Mouse (Mus musculus) adrenal gland (tissue): ENCODE measurements around the gene Guk1.

ENCODE experiments used
- intact Hi-C: fragments of 180-260 bp; cut with DNase I; formaldehyde crosslinking; loops from one replicate; pipeline ENCODE4 v1.15.1; 2025

The Guk1 gene

DNA sequence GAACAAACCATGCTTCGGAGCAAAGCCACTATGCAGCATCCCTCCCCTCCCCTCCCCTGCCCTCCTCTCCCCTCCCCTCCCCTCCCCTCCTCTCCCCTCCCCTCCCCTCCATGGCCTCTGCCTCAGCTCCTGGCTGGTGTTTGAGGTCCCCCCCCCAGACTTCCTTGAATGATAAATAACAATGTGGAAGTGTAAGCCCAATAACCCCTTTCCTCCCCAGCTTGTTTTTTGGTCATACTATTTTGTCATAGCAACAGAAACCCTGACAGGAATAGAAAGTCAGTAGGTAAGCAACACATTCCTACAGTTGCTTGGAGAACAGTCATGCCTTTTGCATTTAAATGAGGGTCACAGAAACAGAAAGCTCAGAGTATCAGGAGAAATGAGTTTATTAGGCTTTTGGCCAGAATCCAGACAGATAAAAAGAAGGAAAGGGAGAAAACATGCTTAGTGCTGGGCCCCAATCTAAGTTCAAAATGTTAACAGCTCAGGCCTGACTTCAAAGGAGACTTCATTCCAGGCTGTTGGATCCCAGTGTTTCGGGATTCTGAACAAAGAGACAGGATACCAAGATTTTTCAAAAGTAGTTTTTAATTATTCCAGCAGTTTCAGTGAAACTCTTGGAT, 26.3 kb downstream of the Guk1 start:
- intact Hi-C loops = no loop called here

DNA sequence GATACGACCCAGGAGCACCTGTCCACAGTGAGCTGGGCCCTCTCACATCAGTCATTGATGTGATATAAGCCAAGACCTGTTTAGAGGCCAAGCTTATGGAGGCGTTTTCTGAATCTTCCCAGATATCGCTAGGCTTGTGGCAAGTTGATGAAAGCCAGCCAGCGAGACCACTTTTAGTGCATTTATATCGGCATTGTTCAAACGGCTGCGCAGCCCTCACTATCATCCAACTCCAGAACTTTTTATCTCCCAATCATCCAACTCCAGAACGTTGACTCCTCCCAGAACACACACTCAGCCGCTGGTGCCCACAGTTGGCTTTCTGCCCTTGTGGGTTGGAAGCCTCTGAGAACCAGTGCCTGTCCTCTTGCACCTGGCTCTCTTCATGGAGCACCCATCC, 27.6 kb downstream of the Guk1 start:
- intact Hi-C loops = no loop called here

DNA sequence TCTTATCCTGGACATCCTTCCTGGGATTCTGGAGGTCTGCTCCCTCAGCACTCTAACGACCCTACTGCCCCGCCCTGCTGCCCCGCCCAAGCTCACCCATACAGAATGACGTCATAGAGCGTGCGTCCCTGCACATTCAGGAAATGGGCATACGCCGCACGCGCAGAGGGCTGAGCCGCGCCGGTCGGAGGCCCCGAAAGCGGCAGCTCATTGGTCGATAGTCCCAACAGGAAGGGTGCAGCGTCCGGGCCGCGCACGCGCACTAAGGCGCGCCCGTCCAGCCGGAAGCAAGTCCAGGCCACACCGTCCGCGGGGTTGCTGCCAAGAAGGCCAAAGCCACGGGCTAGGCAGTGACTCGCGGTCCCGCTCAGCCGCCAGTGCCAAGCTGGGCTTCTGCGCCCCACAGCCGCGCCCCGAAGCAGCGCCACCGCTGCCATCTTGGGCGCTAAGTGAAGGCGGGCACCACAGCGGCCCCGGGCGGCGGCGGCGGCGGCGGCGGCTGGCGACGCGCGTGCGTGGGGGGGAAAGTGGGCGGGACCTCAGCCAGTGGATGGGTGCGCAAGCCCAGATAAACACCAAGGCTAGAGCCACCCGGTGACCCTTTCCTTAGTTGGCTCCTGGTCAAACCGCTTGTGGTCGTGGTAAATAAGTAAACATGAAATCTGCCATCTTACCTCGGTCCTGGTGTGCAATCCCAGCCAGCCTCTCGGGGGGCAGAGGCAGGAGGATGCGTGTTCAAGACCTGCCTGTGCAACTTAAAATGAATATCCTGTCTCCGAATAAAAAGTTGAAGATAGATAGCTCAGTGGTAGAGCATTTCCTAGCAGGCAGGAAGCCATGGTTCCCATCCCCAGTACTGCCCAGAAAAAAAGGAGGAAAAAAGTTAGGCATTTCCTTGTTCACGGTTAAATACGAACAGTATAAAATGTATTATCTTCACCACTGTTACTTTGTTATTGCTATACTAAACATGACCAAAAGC, 28.5 kb downstream of the Guk1 start, which contains the start of gene Iba57:
Gene Iba57 (minus strand): TSS at position 485 of the 982 bp plus-strand sequence.
- intact Hi-C loops = no loop called here

DNA sequence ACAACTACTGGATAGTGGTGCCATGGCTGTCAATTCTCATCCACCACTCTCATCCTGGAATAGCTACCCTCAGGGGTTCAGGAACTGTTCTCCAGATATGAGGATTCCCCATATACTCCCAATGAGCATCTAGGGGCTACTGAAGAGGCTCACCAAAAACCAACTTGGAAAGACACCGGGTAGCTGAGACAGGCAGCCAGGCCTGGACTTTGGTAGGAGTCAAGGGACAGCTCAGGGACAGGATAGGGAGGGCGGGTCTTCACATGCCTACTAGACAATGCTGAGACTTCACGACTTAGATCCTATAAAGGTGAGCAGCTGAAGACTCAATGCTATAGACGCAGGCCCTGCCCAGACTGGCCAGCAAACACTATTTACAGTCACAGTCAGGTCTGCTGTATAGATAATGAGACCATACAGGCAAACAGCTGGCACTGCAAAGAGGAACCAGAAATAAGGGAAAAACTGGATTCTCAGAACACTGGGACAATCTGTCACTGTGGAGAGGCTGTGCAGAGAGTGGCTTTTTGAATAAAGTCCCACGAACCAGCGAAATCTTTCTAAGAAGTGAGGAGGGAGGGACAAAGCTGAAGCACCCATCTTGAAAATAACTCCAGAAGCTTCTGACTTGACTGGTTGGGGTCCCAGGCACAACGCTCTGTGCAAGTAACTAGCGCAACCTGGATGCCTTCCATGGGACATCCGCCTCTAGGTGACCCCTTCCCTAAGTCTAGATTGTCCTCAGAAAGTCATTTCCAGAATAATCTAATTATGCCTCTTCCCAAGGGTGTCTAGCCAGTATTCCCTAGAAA, 29.4 kb downstream of the Guk1 start:
- intact Hi-C loops = no loop called here

DNA sequence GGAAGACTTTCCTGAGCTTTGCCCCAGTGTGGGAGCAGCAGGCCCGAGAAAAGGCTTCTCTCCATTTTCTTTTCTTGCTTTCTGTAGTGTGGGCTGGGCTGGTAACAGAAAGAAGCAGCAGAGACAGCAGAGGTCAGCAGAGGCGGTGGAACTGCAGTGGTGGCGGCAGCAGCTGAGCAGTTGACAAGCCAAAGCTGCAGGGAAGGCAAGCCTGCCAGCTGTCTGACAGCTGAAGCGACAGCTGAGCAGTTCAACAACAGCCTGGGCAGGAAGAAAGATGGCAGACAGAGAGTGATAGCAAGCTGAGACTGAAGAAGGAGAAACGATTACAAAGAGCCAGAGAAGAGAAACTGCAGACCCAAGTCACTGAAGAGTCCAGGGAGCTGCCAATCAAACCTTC, 30.6 kb downstream of the Guk1 start:
- intact Hi-C loops = no loop called here

DNA sequence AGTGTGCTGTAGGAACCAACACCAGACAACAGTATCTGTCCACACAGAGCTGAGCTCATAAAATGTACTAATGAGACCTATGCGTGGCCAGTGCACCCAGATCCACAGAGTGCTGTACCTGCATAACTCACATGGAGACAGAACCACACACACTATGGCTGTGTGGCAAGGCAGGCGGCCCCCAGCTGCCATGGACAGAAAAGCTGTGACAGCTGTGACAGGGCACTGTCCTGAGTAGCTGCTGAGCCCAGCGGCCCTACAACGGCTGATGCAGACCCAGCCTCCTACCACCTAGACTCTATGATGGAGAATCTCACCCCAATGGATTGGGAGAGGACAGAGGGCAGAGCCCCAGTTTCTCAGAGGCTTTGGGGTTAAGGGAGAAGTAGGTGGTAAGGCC, 32.5 kb downstream of the Guk1 start:
- intact Hi-C loops = no loop called here

DNA sequence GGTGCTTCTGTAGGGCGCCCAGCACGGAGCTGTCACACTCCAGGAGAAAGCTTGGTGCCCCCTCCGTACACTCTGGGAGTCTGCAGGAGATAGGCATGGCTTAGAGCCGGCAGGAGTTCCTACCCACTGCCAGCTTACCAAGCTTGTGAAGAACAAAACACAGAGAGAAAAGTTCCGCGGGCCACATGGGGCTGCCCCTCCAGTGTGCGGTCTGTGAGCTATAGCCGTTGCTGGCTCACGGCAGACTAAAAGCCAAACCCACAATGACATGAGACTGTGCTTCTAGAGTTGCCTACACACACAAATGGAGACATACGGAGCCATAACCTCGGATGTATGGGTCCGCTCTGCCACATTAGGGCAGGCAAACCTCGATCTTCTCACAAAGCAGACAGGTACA, 32.9 kb downstream of the Guk1 start:
- intact Hi-C loops = no loop called here

DNA sequence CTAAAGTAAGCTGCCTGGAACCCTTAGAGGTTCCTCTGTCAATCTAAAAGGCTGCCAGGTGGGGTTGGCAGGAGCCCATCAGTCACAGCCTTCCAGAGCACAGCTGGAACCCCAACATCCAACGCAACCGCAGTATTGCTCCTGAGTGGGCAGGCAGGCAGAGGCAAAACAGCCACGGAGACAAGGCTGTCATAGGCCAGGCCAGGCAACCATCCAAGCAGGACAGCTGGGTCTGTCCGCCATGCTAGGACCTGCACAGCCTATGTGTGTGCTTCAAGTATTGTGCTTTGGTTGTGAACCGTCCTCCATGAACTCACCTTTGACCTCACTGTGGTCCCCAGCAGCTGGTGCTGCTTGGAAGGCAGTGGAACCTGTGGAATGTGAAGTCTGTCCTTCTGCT, 36.1 kb downstream of the Guk1 start:
- intact Hi-C loops = no loop called here

DNA sequence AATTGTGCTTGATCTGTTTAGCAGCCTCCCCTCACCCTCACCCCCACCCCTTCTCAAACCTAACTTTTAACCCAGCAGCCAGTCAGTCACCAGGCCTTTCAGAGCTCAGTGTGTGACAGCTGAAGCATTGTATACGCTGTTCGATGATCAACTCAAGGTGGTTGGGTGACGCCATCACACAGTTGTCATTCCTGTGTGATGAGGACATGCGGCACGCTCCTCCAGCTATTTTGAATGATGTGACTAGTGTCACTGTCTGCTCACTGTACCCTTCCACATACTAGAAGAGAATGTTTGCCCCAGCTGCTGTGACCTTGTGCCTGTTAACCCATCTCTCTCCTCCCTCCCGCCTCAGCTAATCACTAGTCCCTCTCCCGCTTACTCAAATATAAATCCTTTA, 37.8 kb downstream of the Guk1 start:
- intact Hi-C loops = no loop called here

DNA sequence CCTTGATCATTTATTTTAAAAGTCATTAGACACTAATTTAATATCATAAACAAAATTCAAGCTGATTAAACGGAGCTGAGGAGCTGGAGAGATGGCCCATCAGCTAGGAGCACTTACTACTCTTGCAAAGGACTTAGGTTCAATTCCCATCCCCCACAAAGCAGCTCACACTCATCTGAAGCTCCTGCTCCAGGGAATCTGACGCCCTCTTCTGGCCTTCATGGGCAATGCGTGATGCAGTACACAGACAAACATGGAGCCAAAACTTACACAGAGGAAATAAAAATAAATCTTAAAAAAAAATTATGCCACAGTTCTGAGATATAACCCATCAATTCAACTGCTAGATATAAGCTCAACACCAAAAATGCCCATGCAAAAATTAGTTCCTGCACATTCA, 40.3 kb downstream of the Guk1 start:
- intact Hi-C loops = no loop called here

DNA sequence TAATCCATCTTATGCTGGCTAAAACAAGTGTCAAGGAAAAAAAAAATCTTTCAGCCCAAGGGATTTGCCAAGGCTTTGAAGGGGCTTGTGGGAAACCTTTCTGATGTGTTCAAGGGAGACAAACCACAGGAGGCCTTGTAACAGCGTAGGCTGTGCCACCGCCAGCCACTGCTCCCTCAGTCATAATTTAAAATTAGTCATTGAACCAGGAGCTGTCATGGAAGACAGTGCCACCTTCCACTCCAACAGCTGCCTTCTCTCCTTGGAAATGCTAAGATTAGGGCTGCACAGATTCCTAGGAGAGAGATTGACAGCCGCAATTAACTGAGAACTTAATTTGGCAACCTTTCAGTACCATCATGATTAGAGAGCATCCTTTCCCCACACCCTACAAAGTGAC, 42.7 kb downstream of the Guk1 start:
- intact Hi-C loops = no loop called here

DNA sequence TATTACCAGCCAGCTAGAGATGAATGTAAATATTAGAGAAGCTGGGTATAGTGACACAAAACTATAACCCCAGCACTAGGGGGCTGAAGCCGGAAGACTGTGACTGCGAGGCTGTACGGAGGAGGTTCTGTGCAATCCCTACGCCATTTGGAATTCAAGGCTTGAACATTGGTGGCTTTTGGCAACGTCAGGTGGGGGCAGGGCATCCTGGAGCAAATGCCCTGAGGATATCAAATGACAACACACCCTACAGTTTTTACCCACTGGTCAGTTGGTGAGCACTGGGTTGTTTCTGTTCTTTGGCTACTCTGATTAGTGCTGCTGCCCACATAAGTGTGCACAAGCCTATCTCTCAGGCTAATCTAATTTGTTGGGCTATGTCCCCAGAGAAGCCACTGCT, 49.0 kb downstream of the Guk1 start:
- intact Hi-C loops = no loop called here

DNA sequence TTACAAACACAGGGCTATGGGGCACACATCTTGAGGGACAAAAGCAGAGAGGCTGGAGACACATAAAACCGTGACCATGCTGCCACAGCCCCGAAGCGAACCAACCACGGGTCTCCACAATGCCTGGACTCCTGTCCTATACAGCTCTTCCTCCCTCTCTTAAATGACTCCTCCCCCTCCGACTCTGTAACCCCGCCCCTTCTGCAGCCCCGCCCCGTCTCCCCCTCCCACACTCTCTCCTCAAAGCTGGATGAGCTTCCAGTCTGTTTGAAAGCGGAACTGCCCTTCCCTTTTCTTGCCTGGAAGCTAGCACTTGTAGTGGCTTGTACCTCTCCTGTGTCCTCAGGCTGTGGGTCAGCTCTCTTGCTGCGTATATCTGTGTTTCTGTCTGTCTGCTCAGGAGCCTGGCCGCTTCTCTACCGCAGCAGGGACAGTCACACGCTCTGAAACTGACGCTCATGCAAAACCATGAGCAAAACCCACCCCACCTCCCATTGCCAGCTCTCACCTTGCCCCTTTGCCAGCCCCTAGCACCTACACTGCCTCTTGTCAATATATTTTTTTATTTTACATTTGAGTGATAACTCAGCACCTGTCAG, 50.1 kb downstream of the Guk1 start:
- intact Hi-C loops = no loop called here

DNA sequence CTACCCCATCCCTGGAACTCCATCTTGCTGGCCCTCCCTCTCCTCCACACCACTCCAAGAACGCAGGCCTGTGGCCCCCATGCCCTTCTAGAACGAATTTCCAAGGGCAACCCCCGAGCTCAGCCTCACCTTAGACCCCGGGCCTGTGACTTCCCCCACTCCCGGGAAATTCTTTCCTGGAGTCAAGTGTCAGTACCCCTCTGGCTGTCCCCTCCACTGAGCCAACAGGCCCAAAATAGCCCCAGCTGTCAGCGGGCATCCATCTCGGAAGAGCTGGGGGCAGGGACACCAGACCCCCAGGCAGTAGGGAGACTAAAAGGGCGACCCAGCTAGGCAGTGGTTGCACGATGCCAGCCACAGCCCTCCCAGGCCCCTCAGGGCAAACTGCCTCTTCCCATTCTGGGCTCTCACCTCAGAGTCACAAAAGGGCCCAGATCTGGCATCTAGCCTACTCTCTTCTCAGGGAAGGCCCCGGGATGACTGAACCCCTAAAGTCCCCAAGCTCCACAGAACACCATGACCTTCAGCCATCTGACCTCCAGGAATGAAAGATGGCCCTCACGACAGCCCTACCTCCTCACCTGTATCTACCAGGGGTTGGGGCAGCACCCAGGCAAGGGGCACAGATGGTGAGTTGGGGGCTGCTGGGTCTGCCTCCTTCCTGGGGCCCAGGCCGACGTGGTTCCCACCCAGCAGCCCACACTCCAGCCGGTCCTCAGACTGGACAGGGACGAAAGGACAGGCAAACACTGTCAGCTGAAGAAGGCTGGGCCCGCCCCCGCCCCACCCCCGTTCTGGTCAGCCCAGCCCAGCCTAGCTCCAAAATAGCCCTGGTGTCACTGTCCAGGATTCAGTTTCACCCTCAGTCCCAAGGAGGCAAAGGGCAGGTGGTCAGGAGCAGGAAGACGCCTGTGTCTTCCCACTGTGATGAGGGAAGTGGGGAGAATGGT, 53.2 kb downstream of the Guk1 start:
- intact Hi-C loops = loop anchor here (5.0 kb wide), 1 partner anchor 37 kb away; no protein-coding TSS in a partner anchor

DNA sequence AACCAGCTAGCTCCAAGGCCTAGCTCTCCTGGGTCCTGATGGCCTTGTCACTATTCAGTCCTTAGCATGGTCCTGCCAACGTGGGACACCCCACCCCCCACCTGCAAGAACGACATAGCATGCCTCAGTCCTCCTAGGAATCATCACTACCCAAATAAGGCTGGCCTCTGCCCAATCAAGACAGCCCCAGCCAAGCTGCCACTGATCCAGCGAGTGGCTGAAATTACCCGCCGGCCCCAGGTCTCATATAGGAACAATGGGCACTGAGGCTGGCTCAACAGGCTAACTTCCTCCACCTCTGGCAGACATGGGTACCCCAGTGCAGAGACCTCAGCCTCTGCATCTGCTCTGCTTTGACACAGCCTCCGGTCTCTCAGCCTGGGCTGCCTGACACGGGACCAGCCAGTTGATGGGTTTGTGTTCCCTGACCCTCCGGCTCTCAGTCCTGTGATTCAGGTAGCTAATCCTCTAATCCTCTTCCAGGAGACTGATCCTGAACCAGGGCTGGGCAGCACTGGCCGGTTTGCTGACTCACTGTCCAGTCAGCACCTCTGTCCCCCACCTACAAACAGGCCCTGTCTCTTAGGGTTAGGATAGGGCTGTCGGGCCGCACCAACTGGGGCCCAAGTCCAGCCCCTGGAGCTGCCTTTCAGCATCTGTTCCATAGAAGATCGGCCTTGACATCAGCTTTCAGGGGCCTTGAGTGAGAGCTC, 54.9 kb downstream of the Guk1 start:
- intact Hi-C loops = loop anchor here (5.0 kb wide), 1 partner anchor 35 kb away; no protein-coding TSS in a partner anchor

DNA sequence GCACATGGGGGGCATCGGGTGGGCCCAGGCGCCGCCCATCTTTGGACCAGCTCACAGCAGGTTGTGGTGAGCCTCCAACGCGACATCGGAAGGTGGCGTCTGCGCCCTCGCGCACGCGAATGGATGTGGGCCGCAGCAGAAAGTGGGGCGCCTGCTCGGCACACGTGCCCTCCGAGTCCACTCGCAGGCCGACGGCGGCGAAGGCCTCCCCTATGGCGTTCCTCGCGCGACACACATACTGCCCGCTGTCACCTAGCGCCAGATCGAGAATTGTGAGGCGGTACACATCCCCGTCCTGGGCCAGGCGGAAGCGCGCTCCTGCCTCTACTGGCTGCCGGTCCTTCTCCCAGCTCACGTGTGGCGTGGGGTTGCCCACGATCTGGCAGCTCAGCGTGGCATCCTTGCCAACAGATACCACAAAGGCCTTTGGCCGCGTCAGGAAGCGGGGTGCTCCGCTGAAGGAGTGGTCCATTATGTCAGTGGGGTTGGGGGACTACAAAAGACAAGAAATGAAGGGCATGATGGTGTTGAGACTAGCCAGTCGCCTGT, 56.0 kb downstream of the Guk1 start, which contains the start of gene Obscn:
Gene Obscn (minus strand): TSS at position 499 of the 549 bp plus-strand sequence.
- intact Hi-C loops = loop anchor here (5.0 kb wide), 1 partner anchor 34 kb away; no protein-coding TSS in a partner anchor

DNA sequence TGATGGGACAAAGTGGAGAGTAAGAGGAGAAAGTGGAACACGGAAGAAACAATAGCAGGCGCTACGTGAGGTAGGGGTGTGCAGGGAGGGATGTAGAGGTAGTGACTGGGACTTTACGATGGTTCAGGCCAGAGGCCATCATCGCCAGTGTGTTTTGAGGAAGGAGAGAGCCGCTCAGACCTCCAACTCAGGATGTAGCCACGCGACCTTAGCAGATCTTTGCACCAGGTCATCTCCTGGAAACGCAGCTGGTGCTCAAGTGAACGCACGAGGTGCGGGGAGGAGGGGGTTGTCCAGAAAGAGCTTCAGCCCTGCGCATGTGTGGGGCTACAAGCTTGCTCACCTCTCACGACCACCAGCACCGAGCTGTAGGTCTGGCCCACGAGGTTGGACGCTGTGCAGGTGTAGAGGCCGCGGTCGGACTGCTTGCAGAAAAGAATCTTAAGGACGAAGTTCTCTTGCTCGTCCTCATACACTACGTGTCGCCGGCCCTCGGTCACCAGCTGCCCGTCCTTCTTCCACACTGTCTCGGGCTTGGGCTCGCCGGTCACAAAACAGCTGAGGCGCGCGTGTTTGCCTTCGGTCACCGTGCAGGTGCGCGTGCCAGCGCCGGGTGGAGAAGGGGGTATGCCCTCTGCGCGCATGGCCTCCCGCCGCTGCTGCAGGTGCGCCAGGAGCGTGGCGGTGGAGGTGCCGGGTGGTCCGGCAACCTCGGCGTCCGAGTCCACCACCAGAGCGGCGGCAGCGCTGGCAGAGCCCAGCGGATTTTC, 56.8 kb downstream of the Guk1 start:
- intact Hi-C loops = loop anchor here (5.0 kb wide), 1 partner anchor 33 kb away; no protein-coding TSS in a partner anchor

DNA sequence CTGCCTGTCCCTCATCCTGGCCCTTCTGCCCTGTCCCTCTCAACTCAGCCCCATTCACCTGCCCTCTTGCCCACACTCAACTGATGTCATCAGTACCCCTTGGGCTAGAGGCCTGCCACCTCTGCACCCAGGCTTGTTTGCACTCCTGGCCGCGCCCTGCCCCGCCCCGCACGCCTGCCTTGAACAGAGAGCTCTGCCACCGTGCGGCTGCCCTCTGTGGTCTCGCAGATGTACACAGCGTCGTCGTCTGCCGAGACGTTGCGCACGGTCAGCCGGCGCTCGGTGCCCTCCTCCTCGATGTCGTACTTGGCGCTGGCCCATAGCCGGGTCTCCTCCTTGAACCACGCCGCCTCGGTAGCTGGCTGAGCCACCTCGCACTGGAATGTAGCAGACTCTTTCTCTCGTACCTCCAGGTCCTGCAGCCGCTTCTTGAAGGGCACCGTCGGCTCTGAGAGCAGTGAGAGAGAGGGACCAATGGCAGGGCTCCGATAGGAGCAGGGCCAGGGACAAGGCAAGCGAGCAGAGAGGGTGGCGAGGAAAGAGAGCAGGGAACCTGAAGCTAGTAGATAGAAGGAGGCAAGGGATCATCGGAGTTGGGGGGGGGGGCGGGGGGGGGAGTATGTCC, 57.5 kb downstream of the Guk1 start:
- intact Hi-C loops = no loop called here
